Mouse (Mus musculus): ENCODE results near the gene Erc1. TPM values are rescaled to one million over a fixed set of nuclear protein-coding genes. Genes with fewer than 3 reads are reported as not detected.
"Not testable (repeated sequence)": the region's sequence is repeated elsewhere in the genome, so short reads cannot be mapped to it uniquely, and the experiment has no call there.

The Erc1 gene
- polyA plus RNA-seq, 1 experiment = 8.0 TPM

DNA sequence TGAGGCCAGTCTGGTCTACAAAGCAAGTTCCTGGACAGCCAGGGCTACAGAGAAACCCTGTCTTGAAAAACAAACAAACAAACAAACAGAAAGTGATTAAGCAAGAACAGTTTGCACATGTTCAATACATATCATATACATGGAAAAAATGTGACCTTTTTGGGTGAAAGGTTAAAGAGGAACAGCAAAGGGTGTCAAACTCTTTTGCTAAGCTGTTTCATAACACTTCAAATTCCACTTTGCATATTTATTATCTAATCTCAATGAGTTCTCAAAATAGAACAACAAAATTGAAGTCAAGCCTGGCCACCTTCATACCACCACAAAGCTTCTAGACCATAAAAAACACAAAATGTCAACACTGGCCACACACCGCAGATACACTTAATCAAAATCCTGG is 19.8 kb downstream of the Erc1 start:
- Histone ChIP-seq H3K36me3 (ENCODE audit: control insufficient read depth, insufficient read depth, low read length) (peaks cover 4% of the 10 kb centered on the region), H3K27me3 (replicated peaks; ENCODE audit: control insufficient read depth, insufficient read depth, low read length) (no peaks in the 10 kb centered on the region), H3K4me3 (ENCODE audit: insufficient read depth, low read depth, low read length) (no peak overlapping the region), H3K4me1 (ENCODE audit: control insufficient read depth, insufficient read depth, low read length) (no peaks in the 10 kb centered on the region; the same call in 1 of the 2 replicates), H3K27ac (ENCODE audit: insufficient read depth, low read depth, low read length) (no peak overlapping the region)
- no peak for DNase-seq
- 90% methylated on average over 1 of the region's 1 CpGs for WGBS
- TF ChIP-seq POLR2A (IDR thresholded peaks at IDR 0.05; ENCODE audit: low read depth, low read length) = no peak
- no peak for TF ChIP-seq CTCF (conservative IDR thresholded peaks at IDR 0.05; ENCODE audit: insufficient read depth, insufficient read length, low read depth, low read length)

DNA sequence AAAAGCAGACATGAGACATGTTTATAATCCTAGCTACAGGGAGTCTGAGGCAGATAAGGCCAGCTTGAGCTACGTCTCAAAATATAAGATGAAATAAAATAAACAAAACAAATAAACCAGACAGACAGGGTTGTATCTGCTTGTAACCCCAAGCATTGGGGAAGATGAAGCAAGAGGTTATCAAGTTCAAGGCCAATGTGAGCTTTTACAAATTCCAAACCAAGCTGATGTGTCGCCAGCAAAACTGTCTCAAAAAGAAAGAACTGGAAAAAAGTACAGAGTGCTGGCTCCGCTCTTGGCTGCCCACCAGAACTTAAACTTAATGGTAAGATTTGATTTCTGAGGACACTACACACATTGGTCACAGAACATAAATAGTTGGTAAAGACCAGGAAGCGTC is 21.3 kb downstream of the Erc1 start:
- Histone ChIP-seq H3K4me3 (ENCODE audit: insufficient read depth, low read depth, low read length) (no peak overlapping the region), H3K27ac (ENCODE audit: insufficient read depth, low read depth, low read length) (no peak overlapping the region), H3K4me1 (ENCODE audit: control insufficient read depth, insufficient read depth, low read length) (no peaks in the 10 kb centered on the region; the same call in 1 of the 2 replicates), H3K36me3 (ENCODE audit: control insufficient read depth, insufficient read depth, low read length) (peaks cover 4% of the 10 kb centered on the region), H3K27me3 (replicated peaks; ENCODE audit: control insufficient read depth, insufficient read depth, low read length) (no peaks in the 10 kb centered on the region)
- 82% methylated on average over 4 of the region's 4 CpGs for WGBS
- no peak for DNase-seq
- TF ChIP-seq CTCF (conservative IDR thresholded peaks at IDR 0.05; ENCODE audit: insufficient read depth, insufficient read length, low read depth, low read length) (no peak), POLR2A (IDR thresholded peaks at IDR 0.05; ENCODE audit: low read depth, low read length) (no peak)

DNA sequence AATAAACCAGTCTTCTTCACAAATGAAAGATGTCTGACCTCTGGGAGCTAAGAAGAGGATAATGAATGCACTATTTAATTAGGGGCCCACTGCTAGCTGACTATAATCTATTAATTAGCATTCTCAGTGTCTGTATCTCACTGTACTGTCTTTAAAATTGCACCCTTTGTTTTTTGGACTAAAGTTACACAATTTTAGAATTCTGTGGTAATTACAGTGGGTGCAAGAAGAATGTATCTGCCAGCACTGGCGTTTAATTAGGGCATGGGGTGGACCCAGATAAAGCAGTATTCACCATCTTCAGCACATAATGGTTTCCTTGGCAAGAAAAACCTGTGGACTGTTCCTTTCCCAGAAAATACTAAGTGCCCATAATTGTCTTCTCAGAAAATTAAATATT is 25.8 kb downstream of the Erc1 start:
- Histone ChIP-seq H3K27ac (ENCODE audit: insufficient read depth, low read depth, low read length) (no peak overlapping the region), H3K27me3 (replicated peaks; ENCODE audit: control insufficient read depth, insufficient read depth, low read length) (no peaks in the 10 kb centered on the region), H3K36me3 (ENCODE audit: control insufficient read depth, insufficient read depth, low read length) (peaks cover 4% of the 10 kb centered on the region), H3K4me1 (ENCODE audit: control insufficient read depth, insufficient read depth, low read length) (no peaks in the 10 kb centered on the region), H3K4me3 (ENCODE audit: insufficient read depth, low read depth, low read length) (no peak overlapping the region)
- no peak for DNase-seq
- no peak for TF ChIP-seq POLR2A (IDR thresholded peaks at IDR 0.05; ENCODE audit: low read depth, low read length)
- no peak for TF ChIP-seq CTCF (conservative IDR thresholded peaks at IDR 0.05; ENCODE audit: insufficient read depth, insufficient read length, low read depth, low read length)
- 86% methylated on average over 1 of the region's 1 CpGs for WGBS

DNA sequence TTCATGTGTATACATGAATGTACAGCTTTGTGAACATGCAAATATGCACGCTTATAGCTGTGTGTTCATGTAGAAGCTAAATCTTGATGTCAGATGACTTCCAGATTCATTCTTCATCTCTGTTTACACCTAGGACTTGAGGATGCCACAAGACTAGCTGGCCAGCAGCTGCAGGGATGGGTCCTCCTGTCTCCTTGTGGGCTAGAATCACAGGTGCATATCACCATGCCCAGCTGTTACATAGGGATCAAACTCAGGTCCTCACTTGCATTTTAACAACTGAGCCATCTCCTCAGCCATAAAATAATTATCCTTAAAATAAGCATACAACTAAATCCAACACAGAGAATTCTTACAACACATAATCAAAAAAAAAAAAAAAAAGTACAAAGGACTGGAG is 26.8 kb downstream of the Erc1 start:
- Histone ChIP-seq H3K36me3 (ENCODE audit: control insufficient read depth, insufficient read depth, low read length) (peaks cover 4% of the 10 kb centered on the region), H3K27me3 (replicated peaks; ENCODE audit: control insufficient read depth, insufficient read depth, low read length) (no peaks in the 10 kb centered on the region), H3K4me3 (ENCODE audit: insufficient read depth, low read depth, low read length) (no peak overlapping the region), H3K4me1 (ENCODE audit: control insufficient read depth, insufficient read depth, low read length) (no peaks in the 10 kb centered on the region), H3K27ac (ENCODE audit: insufficient read depth, low read depth, low read length) (no peak overlapping the region)
- TF ChIP-seq POLR2A (IDR thresholded peaks at IDR 0.05; ENCODE audit: low read depth, low read length) (no peak), CTCF (conservative IDR thresholded peaks at IDR 0.05; ENCODE audit: insufficient read depth, insufficient read length, low read depth, low read length) (no peak)
- whole genome bisulfite sequencing = 98% methylated on average over 1 of the region's 1 CpGs
- no peak for DNase-seq

DNA sequence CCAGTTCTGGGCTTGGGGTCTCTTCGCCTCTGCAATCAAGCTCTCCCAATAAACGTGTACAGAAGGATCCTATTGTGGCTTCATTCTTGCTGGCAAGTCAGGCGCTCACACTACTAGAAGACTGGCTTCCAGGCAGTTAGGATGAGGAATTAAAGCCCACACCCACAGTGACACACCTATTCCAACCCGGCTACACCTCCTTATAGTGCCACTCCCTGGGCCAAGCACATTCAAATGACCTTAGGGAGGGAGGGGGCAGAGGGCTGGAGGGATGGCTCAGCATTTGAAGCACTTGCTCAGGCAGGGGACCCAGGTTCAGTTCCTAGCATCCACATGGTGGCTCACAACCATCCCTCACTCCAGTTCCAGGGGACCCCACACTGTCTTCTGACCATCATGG is 29.4 kb downstream of the Erc1 start:
- DNase-seq = no peak
- whole genome bisulfite sequencing = 94% methylated on average over 4 of the region's 4 CpGs
- Histone ChIP-seq H3K4me1 (ENCODE audit: control insufficient read depth, insufficient read depth, low read length) (no peaks in the 10 kb centered on the region), H3K4me3 (ENCODE audit: insufficient read depth, low read depth, low read length) (no peak overlapping the region), H3K36me3 (ENCODE audit: control insufficient read depth, insufficient read depth, low read length) (no peaks in the 10 kb centered on the region; the same call in 1 of the 2 replicates), H3K27ac (ENCODE audit: insufficient read depth, low read depth, low read length) (no peak overlapping the region), H3K27me3 (replicated peaks; ENCODE audit: control insufficient read depth, insufficient read depth, low read length) (no peaks in the 10 kb centered on the region)
- no peak for TF ChIP-seq CTCF (conservative IDR thresholded peaks at IDR 0.05; ENCODE audit: insufficient read depth, insufficient read length, low read depth, low read length)
- no peak for TF ChIP-seq POLR2A (IDR thresholded peaks at IDR 0.05; ENCODE audit: low read depth, low read length)

DNA sequence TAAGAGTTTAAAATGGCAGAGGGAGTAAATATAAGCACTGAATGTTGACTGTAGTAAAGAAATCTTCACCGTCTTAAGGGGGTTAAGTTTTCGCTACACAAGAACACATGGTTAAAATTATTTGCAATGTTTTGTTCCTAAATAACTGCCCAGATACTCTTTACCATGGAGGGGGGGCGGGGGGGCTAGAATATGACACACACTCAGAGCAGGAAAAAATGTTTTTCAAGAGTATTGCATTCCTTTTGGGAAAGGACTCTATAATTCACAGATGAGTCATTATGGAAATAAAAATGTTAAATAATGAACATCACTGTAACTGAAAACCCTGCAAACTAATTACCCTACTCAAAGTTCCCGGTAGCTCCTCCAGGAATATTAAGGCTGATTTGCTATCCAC is 32.5 kb downstream of the Erc1 start:
- Histone ChIP-seq H3K27me3 (replicated peaks; ENCODE audit: control insufficient read depth, insufficient read depth, low read length) (no peaks in the 10 kb centered on the region), H3K4me3 (ENCODE audit: insufficient read depth, low read depth, low read length) (no peak overlapping the region), H3K27ac (ENCODE audit: insufficient read depth, low read depth, low read length) (no peak overlapping the region), H3K4me1 (ENCODE audit: control insufficient read depth, insufficient read depth, low read length) (no peaks in the 10 kb centered on the region), H3K36me3 (ENCODE audit: control insufficient read depth, insufficient read depth, low read length) (no peaks in the 10 kb centered on the region)
- no peak for TF ChIP-seq POLR2A (IDR thresholded peaks at IDR 0.05; ENCODE audit: low read depth, low read length)
- TF ChIP-seq CTCF (conservative IDR thresholded peaks at IDR 0.05; ENCODE audit: insufficient read depth, insufficient read length, low read depth, low read length) = no peak
- 85% methylated on average over 4 of the region's 4 CpGs for WGBS
- DNase-seq = no peak

GRCm38 (mm10) chr6:119813055-119813454 is 34.9 kb downstream of the Erc1 start:
- not testable (repeated sequence) for H3K4me1 ChIP-seq (ENCODE audit: control insufficient read depth, insufficient read depth, low read length); DNase-seq; H3K4me3 ChIP-seq (ENCODE audit: insufficient read depth, low read depth, low read length); H3K27me3 ChIP-seq (replicated peaks; ENCODE audit: control insufficient read depth, insufficient read depth, low read length); H3K27ac ChIP-seq (ENCODE audit: insufficient read depth, low read depth, low read length); H3K36me3 ChIP-seq (ENCODE audit: control insufficient read depth, insufficient read depth, low read length)
